Mouse (Mus musculus) midbrain, embryonic 11.5 days (tissue): Measurements from ENCODE around the gene Spsb3. TPM values are rescaled to one million over a fixed set of nuclear protein-coding genes. Genes with fewer than 3 reads are reported as not detected.

Experiments used
- ATAC-seq: fragments of 200-750 bp; cut with Nextera tagmentation; 2 replicates; pipeline ENCODE4 v1.8.0; 2017; ENCODE audit warnings: moderate TSS enrichment, moderate library complexity; ENCODE audit not compliant: low FRiP score
- DNase-seq: peaks from one replicate; pipeline ENCODE4 v3.0.0; 2015; ENCODE audit warnings: low spot score; ENCODE audit errors: missing footprints
- H3K27ac ChIP-seq: fragments of 300-500 bp; sonication (generic); 2 replicates; pipeline ENCODE4 v1.5.1; 2014; ENCODE audit warnings: low read depth, low read length
- H3K27me3 ChIP-seq: fragments of 300-500 bp; sonication (generic); 2 replicates; pipeline ENCODE4 v1.6.1; 2014; ENCODE audit warnings: mild to moderate bottlenecking, low read length, moderate library complexity, mixed read lengths; ENCODE audit not compliant: control insufficient read depth, insufficient read depth
- H3K36me3 ChIP-seq: fragments of 300-500 bp; sonication (generic); 2 replicates; pipeline ENCODE4 v1.6.1; 2014; ENCODE audit warnings: mild to moderate bottlenecking, low read length, moderate library complexity, mixed read lengths; ENCODE audit not compliant: control insufficient read depth, insufficient read depth
- H3K4me1 ChIP-seq: fragments of 300-500 bp; sonication (generic); 2 replicates; pipeline ENCODE4 v1.6.1; 2014; ENCODE audit warnings: low read length; ENCODE audit not compliant: control insufficient read depth, insufficient read depth
- H3K4me2 ChIP-seq: fragments of 300-500 bp; sonication (generic); 2 replicates; pipeline ENCODE4 v1.6.1; 2014; ENCODE audit warnings: mild to moderate bottlenecking, moderate library complexity
- H3K4me3 ChIP-seq: fragments of 300-500 bp; sonication (generic); 2 replicates; pipeline ENCODE4 v1.5.1; 2014; ENCODE audit warnings: low read depth, low read length
- H3K9ac ChIP-seq: fragments of 300-500 bp; sonication (generic); 2 replicates; pipeline ENCODE4 v1.6.1; 2014; ENCODE audit warnings: low read length
- H3K9me3 ChIP-seq: fragments of 300-500 bp; sonication (generic); 2 replicates; pipeline ENCODE4 v1.6.1; 2016; ENCODE audit warnings: low read length; ENCODE audit not compliant: control insufficient read depth
- WGBS: fragments of 180-500 bp; shearing (Covaris S2); extraction: QIAGEN DNeasy Blood & Tissue Kit; methylation state at CpG from one replicate; pipeline ENCODE4 v1.1.7; 2014; 5-methylcytosine and 5-hydroxymethylcytosine counted together
- polyA plus RNA-seq: library from polyadenylated mRNA; unstranded; fragments of >200 nt; fragmentation: Nextera tagmentation; extraction: Ambion mirVana; gene quantifications from 2 replicates; pipeline ENCODE4 v1.2.1, GENCODE M21; 2014

The Spsb3 gene
- polyA plus RNA-seq, 1 experiment from 2014 or later = 44.4 TPM

DNA sequence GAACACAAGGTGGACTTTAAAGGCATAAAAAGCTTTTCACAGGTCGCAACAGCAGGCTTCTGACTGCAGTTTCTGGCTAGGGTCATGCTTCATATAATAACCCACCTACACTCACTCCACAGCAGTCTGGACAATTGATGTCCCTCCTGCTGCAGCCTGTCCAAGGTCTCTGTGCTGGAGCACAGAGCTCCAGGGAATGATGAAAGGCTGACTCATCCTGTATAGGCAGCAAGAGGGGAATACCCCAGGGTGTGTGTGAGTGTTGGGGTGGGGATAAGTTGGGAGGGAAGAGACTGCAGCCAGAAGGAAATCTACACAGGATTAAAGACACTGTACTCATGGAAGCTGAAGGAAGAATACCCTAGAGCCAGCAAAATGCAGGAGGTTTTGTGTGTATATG lies 43.1 kb downstream of the Spsb3 start:
- Histone ChIP-seq H3K36me3 (peaks cover 4% of the 10 kb centered on the region; the same call in 1 of the 2 replicates), H3K9me3 (no peaks in the 10 kb centered on the region), H3K4me1 (no peaks in the 10 kb centered on the region), H3K27ac (no peak overlapping the region), H3K4me3 (no peak overlapping the region), H3K27me3 (no peaks in the 10 kb centered on the region), H3K9ac (no peak overlapping the region), H3K4me2 (no peak overlapping the region)
- ATAC-seq (no peak), DNase-seq (no peak)
- WGBS = 94% methylated on average over 1 of the region's 1 CpGs

DNA sequence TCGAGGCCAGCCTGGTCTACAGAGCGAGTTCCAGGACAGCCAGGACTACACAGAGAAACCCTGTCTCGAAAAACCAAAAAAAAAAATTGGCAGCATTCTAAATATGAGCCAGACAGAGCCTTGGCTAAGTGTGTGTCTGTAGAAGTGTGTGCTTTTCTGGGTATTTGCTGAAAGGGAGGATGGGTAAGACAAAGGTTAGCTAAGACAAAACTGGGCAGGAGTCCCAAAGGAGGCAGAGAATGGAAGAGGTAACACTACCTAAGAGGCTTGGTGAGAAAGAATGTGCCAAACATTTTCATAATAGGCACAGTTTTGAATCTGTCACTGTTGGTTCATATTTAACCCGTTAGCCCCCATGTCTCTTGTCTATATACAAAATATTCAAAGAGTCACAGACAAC lies 46.0 kb downstream of the Spsb3 start:
- no peak for ATAC-seq

GRCm38 (mm10) chr17:24933163-24933562 lies 46.7 kb downstream of the Spsb3 start:
- peaks cover 12% of the 10 kb centered on the region for H3K4me1 ChIP-seq
- 0 out of 2 replicates have a peak, but pooled peaks cover 2% of the 10 kb centered on the region for H3K36me3 ChIP-seq
- no peak overlapping the region for H3K4me3 ChIP-seq
- no peaks in the 10 kb centered on the region for H3K9me3 ChIP-seq
- DNase-seq (no peak), ATAC-seq (no peak)
- WGBS = 91% methylated on average over 4 of the region's 4 CpGs
- H3K9ac ChIP-seq = no peak overlapping the region
- no peaks in the 10 kb centered on the region for H3K27me3 ChIP-seq
- H3K4me2 ChIP-seq = no peak overlapping the region
- no peak overlapping the region for H3K27ac ChIP-seq

More for the DNA sequence above, 46.0 kb downstream of the Spsb3 start:
- no peak for DNase-seq
- H3K27me3 ChIP-seq = no peaks in the 10 kb centered on the region
- H3K27ac ChIP-seq = no peak overlapping the region
- peaks cover 2% of the 10 kb centered on the region; the same call in 1 of the 2 replicates for H3K36me3 ChIP-seq
- WGBS = 93% methylated on average over 4 of the region's 4 CpGs
- H3K4me3 ChIP-seq = no peak overlapping the region
- H3K9me3 ChIP-seq = no peaks in the 10 kb centered on the region
- no peak overlapping the region for H3K9ac ChIP-seq
- H3K4me1 ChIP-seq = peaks cover 12% of the 10 kb centered on the region
- no peak overlapping the region for H3K4me2 ChIP-seq

DNA sequence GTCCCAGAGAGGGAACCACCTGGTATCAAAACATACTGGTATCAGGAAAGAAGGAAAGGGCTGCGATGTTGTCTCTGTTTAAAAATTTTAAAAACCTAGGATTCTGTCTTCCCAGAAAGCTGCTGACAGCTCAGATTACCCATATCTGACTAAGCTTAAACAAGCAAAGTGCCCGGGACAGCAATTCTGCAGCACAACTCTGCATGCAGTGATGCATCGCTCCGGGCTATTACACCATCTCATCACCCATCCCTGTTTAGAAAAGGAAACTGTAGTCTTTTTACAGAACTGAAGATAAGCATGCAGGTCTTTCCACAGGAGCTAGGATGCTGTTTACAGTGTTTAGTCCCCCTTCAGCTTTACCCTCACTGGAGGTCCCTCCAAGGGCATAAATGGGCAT lies 48.5 kb downstream of the Spsb3 start:
- H3K4me3 ChIP-seq = no peak overlapping the region
- H3K9me3 ChIP-seq = no peaks in the 10 kb centered on the region
- peaks cover 12% of the 10 kb centered on the region for H3K4me1 ChIP-seq
- 91% methylated on average over 4 of the region's 4 CpGs for WGBS
- no peak for DNase-seq
- no peak overlapping the region for H3K27ac ChIP-seq
- no peaks in the 10 kb centered on the region for H3K36me3 ChIP-seq
- H3K9ac ChIP-seq = peak overlapping the region; percentile 85
- ATAC-seq = no peak
- H3K4me2 ChIP-seq = peak overlapping the region; percentile 74
- H3K27me3 ChIP-seq = no peaks in the 10 kb centered on the region

DNA sequence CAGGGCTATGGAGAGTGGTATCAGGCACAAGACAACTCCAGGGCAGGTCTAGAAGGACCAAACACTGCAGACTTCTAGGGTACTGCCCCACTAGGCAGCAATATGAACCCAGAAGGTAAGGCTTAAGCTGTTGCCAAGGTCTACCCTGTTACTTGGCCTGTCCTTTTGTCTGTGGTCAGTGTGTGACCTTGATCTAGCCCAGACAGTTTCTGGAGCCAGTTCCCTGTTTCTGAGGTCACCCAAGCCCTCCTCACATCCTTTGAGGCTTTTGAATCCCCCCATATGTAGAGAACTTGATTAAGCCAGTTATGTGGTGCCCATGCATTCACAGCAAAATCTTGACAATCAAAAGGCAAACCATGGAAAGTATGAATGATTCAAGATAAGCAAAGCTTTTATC lies 49.2 kb downstream of the Spsb3 start:
- Histone ChIP-seq H3K27ac (no peak overlapping the region), H3K4me3 (peak overlapping the region; percentile 90), H3K4me1 (peaks cover 12% of the 10 kb centered on the region), H3K36me3 (no peaks in the 10 kb centered on the region), H3K9me3 (no peaks in the 10 kb centered on the region), H3K27me3 (no peaks in the 10 kb centered on the region), H3K9ac (peak overlapping the region; percentile 85), H3K4me2 (peak overlapping the region; percentile 74)
- DNase-seq (no peak), ATAC-seq (no peak)

DNA sequence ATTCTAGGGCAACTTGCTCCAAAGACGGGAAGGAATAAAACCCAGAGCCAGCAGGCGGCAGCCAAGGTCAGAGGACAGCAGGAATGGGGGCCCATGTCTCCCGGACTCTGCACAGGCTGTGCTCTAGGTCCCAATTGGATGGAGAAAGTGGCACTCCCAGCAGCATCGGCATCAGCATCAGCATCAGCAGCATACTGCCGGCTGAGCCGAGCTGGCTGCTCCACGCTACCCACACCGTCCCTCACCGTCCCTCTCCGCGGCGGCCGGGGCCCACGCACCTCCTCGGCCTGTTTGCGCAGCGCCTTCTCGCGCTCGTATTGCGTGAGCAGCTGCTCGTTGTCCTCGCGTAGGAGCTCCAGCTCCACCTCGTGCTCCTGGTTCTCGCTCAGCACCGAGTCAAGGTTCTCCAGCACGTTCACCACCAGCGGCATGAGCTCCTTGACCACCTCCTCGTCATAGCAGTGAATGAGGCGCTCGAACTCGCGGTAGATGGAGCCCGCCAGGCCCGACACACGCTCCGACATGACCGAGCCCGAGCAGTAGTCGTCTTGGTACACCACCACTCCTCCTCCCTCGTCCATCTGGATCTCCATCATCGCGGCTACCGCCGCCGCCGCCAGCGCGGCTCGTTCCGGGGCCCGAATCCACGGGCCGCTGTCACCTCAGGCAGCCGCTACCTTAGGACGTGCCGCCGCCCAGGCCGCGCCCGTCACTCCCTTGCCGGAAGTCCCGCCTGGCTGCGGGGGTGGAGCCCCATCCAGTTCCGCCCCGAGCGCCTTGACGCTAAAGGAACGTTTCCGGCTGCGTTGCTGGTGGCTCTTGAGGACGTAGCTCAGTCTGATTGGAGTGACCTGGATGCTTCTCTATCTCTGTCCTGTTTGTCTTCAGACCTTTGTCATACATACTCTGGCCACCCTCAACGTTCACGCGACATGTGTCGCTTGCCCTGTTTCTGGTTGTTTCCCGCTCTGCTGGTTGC lies 50.1 kb downstream of the Spsb3 start, which contains the start of gene Mapk8ip3:
Mapk8ip3 (minus strand) TSS at position 719 of the 979 bp plus-strand sequence.
- Histone ChIP-seq H3K4me2 (peak within 1 kb of the TSS; percentile 74), H3K27me3 (no peaks in the 10 kb centered on the region), H3K36me3 (no peaks in the 10 kb centered on the region), H3K27ac (peak within 1 kb of the TSS; percentile 75; the same call in 1 of the 2 replicates), H3K9me3 (no peaks in the 10 kb centered on the region), H3K4me3 (peak within 1 kb of the TSS; percentile 90), H3K4me1 (peaks cover 12% of the 10 kb centered on the region), H3K9ac (peak within 1 kb of the TSS; percentile 85)
- ATAC-seq = peak; percentile 97
- peak; percentile 99 for DNase-seq
- under 1% methylated on average over 78 of the region's 78 CpGs for WGBS

- Histone ChIP-seq H3K4me3 (peak overlapping the region; percentile 90), H3K4me1 (peaks cover 12% of the 10 kb centered on the region), H3K27me3 (no peaks in the 10 kb centered on the region), H3K9me3 (no peaks in the 10 kb centered on the region), H3K4me2 (peak overlapping the region; percentile 74), H3K27ac (peak overlapping the region; percentile 75; the same call in 1 of the 2 replicates), H3K9ac (peak overlapping the region; percentile 85; the same call in 1 of the 2 replicates), H3K36me3 (peaks cover 3% of the 10 kb centered on the region; the same call in 1 of the 2 replicates)
- DNase-seq (no peak), ATAC-seq (no peak)
- 47% methylated on average over 6 of the region's 6 CpGs for WGBS
Observed at GRCm38 (mm10) chr17:24937266-24937665, 50.8 kb downstream of the Spsb3 start.
